Mouse (Mus musculus) heart, embryonic 14.5 days (tissue): ENCODE measurements around the gene Ramp2. TPM values are rescaled to one million over a fixed set of nuclear protein-coding genes. Genes with fewer than 3 reads are reported as not detected.

ENCODE experiments used
- ATAC-seq: fragments of 200-750 bp; cut with Nextera tagmentation; 2 replicates; pipeline ENCODE4 v1.8.0; 2017; ENCODE audit warnings: low read depth, moderate TSS enrichment; ENCODE audit not compliant: insufficient number of reproducible peaks, insufficient read depth, low FRiP score
- H3K27ac ChIP-seq, 2 experiments: fragments of 200-500 bp in 1 of 2; fragments of 300-500 bp in 1 of 2; sonication (generic) in 1 of 2; replicated peaks in 1 of 2; 2 replicates each; pipeline ENCODE4 v1.5.1; 2012 to 2014; ENCODE audit warnings: low read depth in 2 of 2, low read length in 2 of 2, control low read depth in 1 of 2, mild to moderate bottlenecking in 1 of 2, mixed read lengths in 1 of 2; ENCODE audit not compliant: control insufficient read depth in 1 of 2, insufficient read depth in 1 of 2
- H3K27me3 ChIP-seq: fragments of 300-500 bp; sonication (generic); 2 replicates; pipeline ENCODE4 v1.6.1; 2014; ENCODE audit warnings: mild to moderate bottlenecking, low read length, control low read depth; ENCODE audit not compliant: control insufficient read depth, insufficient read depth
- H3K36me3 ChIP-seq: fragments of 300-500 bp; sonication (generic); 2 replicates; pipeline ENCODE4 v1.6.1; 2014; ENCODE audit warnings: mild to moderate bottlenecking, control low read depth, low read length, mixed read lengths; ENCODE audit not compliant: control insufficient read depth, insufficient read depth
- H3K4me1 ChIP-seq, 2 experiments: fragments of 200-500 bp in 1 of 2; fragments of 300-500 bp in 1 of 2; sonication (generic) in 1 of 2; 2 replicates each; pipeline ENCODE4 v1.6.1; 2012 to 2014; ENCODE audit warnings: low read length in 2 of 2, control low read depth in 1 of 2, mixed read lengths in 1 of 2; ENCODE audit not compliant: control insufficient read depth in 2 of 2, insufficient read depth in 2 of 2
- H3K4me2 ChIP-seq: fragments of 300-500 bp; sonication (generic); 2 replicates; pipeline ENCODE4 v1.6.1; 2014; ENCODE audit warnings: mild to moderate bottlenecking, low read length
- H3K4me3 ChIP-seq, 2 experiments: fragments of 200-500 bp in 1 of 2; fragments of 300-500 bp in 1 of 2; sonication (generic) in 1 of 2; 2 replicates each; pipeline ENCODE4 v1.5.1; 2012 to 2014; ENCODE audit warnings: low read length in 2 of 2, mild to moderate bottlenecking in 2 of 2, control low read depth in 1 of 2, low read depth in 1 of 2, moderate library complexity in 1 of 2; ENCODE audit not compliant: control insufficient read depth in 1 of 2, insufficient read depth in 1 of 2
- H3K9ac ChIP-seq: fragments of 300-500 bp; sonication (generic); 2 replicates; pipeline ENCODE4 v1.6.1; 2014; ENCODE audit warnings: mild to moderate bottlenecking, low read length
- H3K9me3 ChIP-seq: fragments of 300-500 bp; sonication (generic); 2 replicates; pipeline ENCODE4 v1.6.1; 2016; ENCODE audit warnings: low read length, control low read depth; ENCODE audit not compliant: control insufficient read depth
- WGBS: fragments of 180-500 bp; shearing (Covaris S2); extraction: QIAGEN DNeasy Blood & Tissue Kit; methylation state at CpG from one replicate; pipeline ENCODE4 v1.1.7; 2014; 5-methylcytosine and 5-hydroxymethylcytosine counted together
- polyA plus RNA-seq: library from polyadenylated mRNA; unstranded; fragments of >200 nt; fragmentation: Nextera tagmentation; extraction: Ambion mirVana; gene quantifications from 2 replicates; pipeline ENCODE4 v1.2.1, GENCODE M21; 2014

Ramp2 gene
- polyA plus RNA-seq, 1 experiment from 2014 or later: 281 TPM

DNA sequence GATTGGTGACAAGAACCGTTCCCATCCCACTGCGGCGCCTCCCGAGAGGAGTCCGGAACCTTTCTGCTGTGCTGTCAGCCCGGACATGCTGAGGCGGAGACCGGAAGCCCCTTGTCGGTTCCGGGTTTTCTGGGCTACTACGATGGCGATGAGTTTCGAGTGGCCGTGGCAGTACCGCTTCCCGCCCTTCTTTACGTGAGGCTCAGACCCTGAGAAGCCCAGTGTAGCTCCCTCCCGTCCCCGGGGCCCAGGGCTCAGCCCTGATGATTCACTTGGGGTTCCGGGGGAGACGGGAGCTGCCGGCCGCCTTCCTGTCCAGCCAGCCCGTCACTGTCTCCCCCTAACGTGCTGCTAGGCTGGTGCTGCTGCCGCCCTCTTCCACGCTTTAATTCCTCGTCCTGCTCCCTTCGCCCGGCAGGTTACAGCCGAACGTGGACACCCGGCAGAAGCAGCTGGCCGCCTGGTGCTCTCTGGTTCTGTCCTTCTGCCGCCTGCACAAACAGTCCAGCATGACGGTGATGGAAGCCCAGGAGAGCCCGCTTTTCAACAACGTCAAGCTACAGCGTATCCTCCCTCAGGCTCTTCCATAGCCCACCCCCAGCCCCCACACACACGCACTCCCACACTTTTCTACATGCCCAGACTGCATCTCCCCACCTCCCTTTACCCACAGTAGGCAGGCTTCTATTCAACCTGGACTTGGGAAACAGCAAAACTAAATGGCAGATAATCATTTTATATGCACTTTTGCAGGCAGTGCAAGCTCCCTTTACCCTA lies 8.0 kb downstream of the Ramp2 start, which contains the start of gene Vps25:
TSS of gene Vps25 (plus strand) at position 95 of the 777 bp plus-strand sequence.
- WGBS: under 1% methylated on average over 40 of the region's 40 CpGs

DNA sequence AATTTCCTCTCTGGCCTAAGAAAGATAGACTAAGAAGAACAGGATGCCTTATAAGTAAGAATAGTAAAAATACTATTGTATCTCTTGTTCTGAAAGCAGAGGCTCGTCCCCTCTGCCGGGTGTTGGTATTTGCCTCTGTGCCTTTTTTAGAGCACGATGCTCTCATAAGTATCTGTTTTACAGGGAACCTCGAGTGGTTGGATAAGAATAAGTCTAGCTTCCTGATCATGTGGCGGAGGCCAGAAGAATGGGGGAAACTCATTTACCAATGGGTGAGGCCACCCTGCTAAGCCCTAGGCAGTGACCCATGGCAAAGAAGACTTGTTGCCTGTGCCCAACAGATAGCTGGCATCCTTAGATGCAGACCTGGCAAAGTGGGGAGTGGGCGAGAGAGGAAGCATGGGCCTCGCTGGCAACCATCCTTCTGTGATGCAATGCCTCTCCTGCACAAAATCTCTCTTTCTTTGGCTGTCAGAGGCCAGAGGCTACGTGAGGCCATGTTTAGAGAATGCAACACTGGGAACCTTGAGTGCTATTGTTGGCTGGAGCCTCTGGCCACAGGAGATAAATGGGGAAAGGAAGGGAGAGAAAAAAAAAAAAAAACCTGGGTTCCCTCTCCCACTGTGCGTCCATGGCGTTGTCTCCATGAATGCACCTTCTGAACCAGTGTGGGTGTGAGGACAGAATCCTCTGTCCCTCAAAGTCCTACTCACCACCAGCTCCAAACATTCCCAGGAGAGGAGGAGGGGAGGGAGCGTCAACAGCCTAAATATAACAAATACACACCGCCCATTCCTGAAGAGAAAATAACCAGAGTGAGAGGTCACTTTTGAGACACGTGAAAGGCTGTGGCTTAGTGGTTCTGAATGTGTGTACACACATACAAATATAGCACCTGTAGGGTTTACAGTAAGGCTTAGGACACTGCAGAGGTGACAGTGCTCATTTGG lies 10.3 kb downstream of the Ramp2 start:
- peak overlapping the region; percentile 80 to 84 for H3K27ac ChIP-seq
- peaks cover 21 to 45% of the 10 kb centered on the region in 2 experiments for H3K4me1 ChIP-seq

More for the DNA sequence above, 8.0 kb downstream of the Ramp2 start, which contains the start of gene Vps25:
- no peaks in the 10 kb centered on the region for H3K9me3 ChIP-seq
- H3K4me1 ChIP-seq: peaks cover 8 to 33% of the 10 kb centered on the region in 2 experiments
- H3K9ac ChIP-seq: peak within 1 kb of the TSS; percentile 92
- H3K4me3 ChIP-seq: peak within 1 kb of the TSS; percentile 77 to 90
- H3K36me3 ChIP-seq: peaks cover 16% of the 10 kb centered on the region
- peak; percentile 64 for ATAC-seq
- H3K4me2 ChIP-seq: peak within 1 kb of the TSS; percentile 77
- no peaks in the 10 kb centered on the region for H3K27me3 ChIP-seq
- peak within 1 kb of the TSS; percentile 88 to 90 for H3K27ac ChIP-seq

DNA sequence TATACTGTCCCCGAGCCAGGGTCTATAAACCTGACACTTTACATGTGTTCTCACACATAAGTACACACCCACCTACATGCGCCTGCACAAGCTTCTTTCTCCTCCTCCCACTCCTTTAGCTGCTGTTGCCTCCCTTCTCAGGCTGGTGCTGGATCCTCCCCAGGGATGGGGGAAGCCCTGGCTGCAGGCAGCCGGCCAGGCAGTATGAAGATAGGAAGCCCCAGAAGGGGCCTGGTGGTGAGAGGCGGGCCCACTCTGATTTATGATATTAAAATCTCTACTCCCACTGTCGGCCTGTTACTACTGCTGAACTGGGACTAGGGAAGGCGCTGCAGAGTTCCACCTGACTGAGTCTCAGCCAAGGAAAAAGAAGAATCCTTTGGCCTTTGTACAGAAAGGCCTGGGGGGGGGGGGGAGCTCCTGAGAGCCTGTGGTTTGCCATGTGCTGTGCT lies 13.5 kb downstream of the Ramp2 start:
- peaks cover 32 to 52% of the 10 kb centered on the region in 2 experiments for H3K4me1 ChIP-seq
- H3K27ac ChIP-seq: peak overlapping the region; percentile 28 to 75; a peak in 3 of 4 replicates
- H3K36me3 ChIP-seq: peaks cover 18% of the 10 kb centered on the region
- peak overlapping the region; percentile 99 for H3K4me2 ChIP-seq
- no peaks in the 10 kb centered on the region for H3K9me3 ChIP-seq
- H3K9ac ChIP-seq: peak overlapping the region; percentile 82
- 0 out of 2 replicates have a peak, but pooled peaks have one; percentile 16 for ATAC-seq
- 25% methylated on average over 6 of the region's 6 CpGs for WGBS
- H3K4me3 ChIP-seq: peak overlapping the region in 1 of 2 experiments; percentile 64; a peak in 1 of 4 replicates
- H3K27me3 ChIP-seq: peaks cover 18% of the 10 kb centered on the region

More for the DNA sequence above, 10.3 kb downstream of the Ramp2 start:
- Histone ChIP-seq H3K9me3 (no peaks in the 10 kb centered on the region), H3K36me3 (peaks cover 18% of the 10 kb centered on the region), H3K4me2 (peak overlapping the region; percentile 24; the same call in 1 of the 2 replicates), H3K4me3 (no peak overlapping the region), H3K9ac (no peak overlapping the region), H3K27me3 (no peaks in the 10 kb centered on the region)
- no peak for ATAC-seq
- 40% methylated on average over 13 of the region's 13 CpGs for WGBS

DNA sequence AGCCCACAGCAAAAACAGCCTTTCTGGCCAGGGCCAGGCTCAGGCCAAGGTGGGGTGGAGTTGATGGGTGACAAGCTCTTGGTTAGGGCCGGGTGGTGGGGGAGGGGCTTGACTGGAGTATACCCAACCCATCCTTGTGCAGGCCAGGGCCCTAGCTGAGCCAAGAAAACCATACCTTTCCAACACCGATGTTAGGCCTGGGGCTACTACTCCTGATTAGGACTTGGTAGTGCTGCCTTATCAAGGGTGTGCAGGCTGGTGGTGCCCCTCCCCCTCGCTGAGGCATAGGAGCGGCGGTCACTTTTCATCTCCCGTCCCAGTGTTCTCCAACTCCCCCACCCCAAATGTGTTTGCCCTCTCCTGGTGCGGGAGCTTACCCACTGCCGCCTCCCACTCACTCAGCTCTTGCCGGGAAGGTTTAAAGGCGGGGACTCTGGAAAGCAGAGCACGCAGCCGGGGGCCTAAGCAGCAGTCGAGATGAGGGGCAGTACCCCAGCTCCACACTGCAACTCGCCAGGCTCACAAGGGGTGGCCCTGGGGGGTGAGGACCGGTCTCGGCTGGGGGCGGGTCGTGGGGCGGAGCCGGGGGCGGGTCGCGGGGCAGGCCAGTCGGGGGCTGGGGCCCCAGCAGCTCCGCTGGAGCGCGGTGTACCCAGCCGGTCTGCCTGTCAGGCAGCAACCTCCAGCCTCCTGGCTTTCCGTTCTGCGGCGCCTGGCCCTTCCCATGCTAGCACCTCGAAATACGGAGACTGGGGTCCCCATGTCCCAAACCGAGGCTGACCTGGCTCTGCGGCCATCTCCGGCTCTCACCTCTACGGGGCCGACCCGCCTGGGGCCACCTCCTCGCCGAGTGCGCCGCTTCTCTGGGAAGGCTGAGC lies 14.4 kb downstream of the Ramp2 start, which contains the start of gene Wnk4:
TSS of gene Wnk4 (plus strand) at position 620 of the 878 bp plus-strand sequence.
- peak; percentile 77 for ATAC-seq
- WGBS: under 1% methylated on average over 42 of the region's 43 CpGs
- peak within 1 kb of the TSS; percentile 64 to 75 for H3K27ac ChIP-seq
- peak within 1 kb of the TSS; percentile 82 for H3K9ac ChIP-seq
- peaks cover 35 to 55% of the 10 kb centered on the region in 2 experiments for H3K4me1 ChIP-seq
- H3K4me2 ChIP-seq: peak within 1 kb of the TSS; percentile 99
- peak within 1 kb of the TSS; percentile 64 to 71 for H3K4me3 ChIP-seq
- H3K27me3 ChIP-seq: peaks cover 25% of the 10 kb centered on the region
- H3K36me3 ChIP-seq: peaks cover 18% of the 10 kb centered on the region
- H3K9me3 ChIP-seq: no peaks in the 10 kb centered on the region

DNA sequence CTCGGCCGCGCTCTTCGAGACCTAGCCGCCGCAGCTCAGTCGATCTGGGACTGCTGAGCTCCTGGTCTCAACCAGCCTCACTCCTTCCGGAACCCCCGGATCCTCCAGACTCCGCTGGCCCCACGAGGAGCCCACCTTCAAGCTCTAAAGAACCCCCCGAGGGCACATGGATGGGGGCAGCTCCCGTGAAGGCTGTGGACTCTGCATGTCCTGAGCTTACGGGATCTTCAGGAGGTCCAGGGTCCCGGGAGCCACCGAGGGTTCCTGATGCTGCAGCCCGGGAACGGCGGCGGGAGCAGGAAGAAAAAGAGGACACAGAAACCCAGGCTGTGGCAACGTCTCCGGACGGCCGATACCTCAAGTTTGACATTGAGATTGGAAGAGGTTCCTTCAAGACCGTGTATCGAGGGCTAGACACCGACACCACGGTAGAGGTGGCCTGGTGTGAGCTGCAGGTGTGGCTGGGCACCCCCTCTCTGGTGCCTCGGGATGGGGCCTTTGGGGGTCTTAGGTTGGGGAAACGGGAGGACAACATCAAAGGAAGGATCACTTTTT lies 15.1 kb downstream of the Ramp2 start:
- Histone ChIP-seq H3K9ac (peak overlapping the region; percentile 82), H3K36me3 (peaks cover 18% of the 10 kb centered on the region), H3K4me3 (peak overlapping the region; percentile 64 to 71), H3K4me1 (peaks cover 36 to 52% of the 10 kb centered on the region in 2 experiments), H3K4me2 (peak overlapping the region; percentile 99), H3K9me3 (no peaks in the 10 kb centered on the region), H3K27me3 (peaks cover 29% of the 10 kb centered on the region), H3K27ac (peak overlapping the region; percentile 51 to 75; a peak in 3 of 4 replicates)
- no peak; the same call in none of the 2 replicates for ATAC-seq
- 0% methylated on average over 30 of the region's 30 CpGs for WGBS

DNA sequence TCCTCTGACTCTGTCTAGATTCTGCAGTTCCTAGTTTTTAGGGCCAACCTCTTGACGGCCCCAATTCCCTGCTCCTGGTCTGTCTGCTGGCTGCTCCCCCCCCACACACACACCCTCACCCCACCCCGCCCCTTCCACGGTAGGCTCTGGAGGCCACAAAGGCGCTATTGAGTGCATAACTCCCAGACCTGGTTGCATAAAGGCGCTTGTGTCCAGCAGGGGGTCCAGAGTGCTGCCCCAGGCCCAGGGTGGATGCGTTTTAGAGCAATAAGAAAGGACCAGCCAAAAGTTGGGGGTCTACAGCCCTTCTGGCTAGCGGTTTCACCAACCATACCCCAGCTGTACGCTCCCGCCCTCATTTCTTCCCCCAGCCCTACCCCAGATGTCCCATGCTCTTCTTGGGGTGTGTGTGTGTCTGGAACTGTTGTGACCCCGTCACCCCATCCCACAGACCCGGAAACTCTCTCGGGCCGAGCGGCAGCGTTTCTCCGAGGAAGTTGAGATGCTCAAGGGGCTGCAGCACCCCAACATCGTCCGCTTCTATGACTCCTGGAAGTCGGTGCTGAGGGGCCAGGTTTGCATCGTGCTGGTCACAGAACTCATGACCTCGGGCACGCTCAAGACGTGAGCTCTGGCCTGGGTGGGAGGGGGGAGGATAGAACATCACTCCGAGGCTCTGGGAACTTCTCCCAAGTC lies 16.6 kb downstream of the Ramp2 start:
- Histone ChIP-seq H3K4me1 (peaks cover 31 to 48% of the 10 kb centered on the region in 2 experiments), H3K27me3 (peaks cover 37% of the 10 kb centered on the region), H3K4me2 (peak overlapping the region; percentile 99), H3K9ac (peak overlapping the region; percentile 57), H3K9me3 (no peaks in the 10 kb centered on the region), H3K36me3 (peaks cover 16% of the 10 kb centered on the region), H3K27ac (no peak overlapping the region), H3K4me3 (peak overlapping the region; percentile 28 to 64)
- no peak for ATAC-seq
- whole genome bisulfite sequencing: 3% methylated on average over 24 of the region's 24 CpGs
